Mouse (Mus musculus): ENCODE measurements at regions not wholly inside any gene's neighbourhood (a gene's known extent, or its start where the extent isn't known, plus 50 kb on each side); places are given as distances from the start of the nearest gene placed in this dataset.

DNA sequence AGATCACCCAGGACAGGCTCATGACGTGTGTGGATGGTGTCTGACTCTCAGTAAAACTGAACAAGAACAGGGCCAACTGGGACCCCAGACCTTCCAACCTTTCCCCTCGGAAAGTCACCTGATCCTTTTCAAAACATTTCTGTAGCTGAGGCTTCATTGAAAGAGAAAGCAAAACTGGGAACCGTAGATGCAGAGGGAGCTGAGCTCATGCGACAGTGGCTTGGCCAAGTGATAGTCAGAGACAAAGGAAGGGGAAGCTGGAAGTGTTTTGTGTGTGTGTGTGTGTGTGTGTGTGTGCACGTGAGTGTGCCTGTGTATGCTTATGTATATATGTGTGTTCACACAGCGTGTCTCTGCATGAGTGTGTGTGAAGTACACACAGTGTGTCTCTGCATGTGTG is 56.7 kb downstream of the Cryba4 start:
- DNase-seq: no peak

Measured in heart, adult 18-20 months (tissue).